Mouse (Mus musculus): ENCODE data around the gene Ubr2.

GRCm38 (mm10) chr17:46885218-46885909 is 125.0 kb downstream of the Ubr2 start:
- TF ChIP-seq CTCF (IDR thresholded peaks at IDR 0.05; ENCODE audit: control insufficient read depth, insufficient read depth, insufficient read length) (no peak), MAX (IDR thresholded peaks at IDR 0.05) (no peak), USF1 (IDR thresholded peaks at IDR 0.05; ENCODE audit: low read depth) (no peak), FOSL1 (IDR thresholded peaks at IDR 0.05; ENCODE audit: insufficient read depth, low read length, poor library complexity, severe bottlenecking) (no peak), MYOD1 (IDR thresholded peaks at IDR 0.05; ENCODE audit: control insufficient read depth, insufficient read length, low read depth) (no peak), CEBPB (IDR thresholded peaks at IDR 0.05; ENCODE audit: low read depth) (no peak)
